Mouse (Mus musculus): Measurements from ENCODE around the gene Chp2.

DNA sequence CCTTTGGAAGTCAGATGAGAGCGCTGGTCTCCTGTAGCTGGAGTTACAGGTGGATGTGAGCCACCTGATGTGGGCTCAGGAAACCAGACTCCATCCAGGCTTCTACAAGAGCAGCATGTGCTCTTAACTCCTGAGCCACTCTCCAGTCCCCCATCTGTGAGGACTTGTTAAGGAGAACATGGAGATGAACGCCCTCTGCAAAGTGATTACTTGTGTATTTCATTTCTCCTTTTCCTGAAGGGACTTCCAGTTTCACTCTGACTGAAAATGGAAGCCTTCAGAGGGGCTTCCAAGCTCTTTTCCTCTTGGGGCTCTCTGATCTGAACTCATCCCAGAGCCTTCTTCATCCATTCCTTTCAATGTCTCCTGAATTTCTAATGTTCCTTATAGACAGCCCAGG, 13.2 kb upstream of the Chp2 start:
- TF ChIP-seq CTCF (conservative IDR thresholded peaks at IDR 0.05; ENCODE audit: low read length) (no peak), POU5F1 (IDR thresholded peaks at IDR 0.05; ENCODE audit: borderline replicate concordance, low read length) (no peak)

Measured in E14TG2a.4 (cell line).